Mouse (Mus musculus): ENCODE data around the gene Cntnap2.

Cntnap2 gene

GRCm38 (mm10) chr6:46675621-46676020, 1616.5 kb downstream of the Cntnap2 start:
- no peak for DNase-seq (ENCODE audit: low read depth, low spot score)

GRCm38 (mm10) chr6:46696187-46696586, 1637.0 kb downstream of the Cntnap2 start:
- no peak for DNase-seq (ENCODE audit: low read depth, low spot score)

- DNase-seq (ENCODE audit: low read depth, low spot score), result no peak
Observed at GRCm38 (mm10) chr6:46699343-46699742, 1640.2 kb downstream of the Cntnap2 start.

- DNase-seq (ENCODE audit: low read depth, low spot score), result no peak
Observed at GRCm38 (mm10) chr6:46704293-46705170, 1645.4 kb downstream of the Cntnap2 start.

DNA sequence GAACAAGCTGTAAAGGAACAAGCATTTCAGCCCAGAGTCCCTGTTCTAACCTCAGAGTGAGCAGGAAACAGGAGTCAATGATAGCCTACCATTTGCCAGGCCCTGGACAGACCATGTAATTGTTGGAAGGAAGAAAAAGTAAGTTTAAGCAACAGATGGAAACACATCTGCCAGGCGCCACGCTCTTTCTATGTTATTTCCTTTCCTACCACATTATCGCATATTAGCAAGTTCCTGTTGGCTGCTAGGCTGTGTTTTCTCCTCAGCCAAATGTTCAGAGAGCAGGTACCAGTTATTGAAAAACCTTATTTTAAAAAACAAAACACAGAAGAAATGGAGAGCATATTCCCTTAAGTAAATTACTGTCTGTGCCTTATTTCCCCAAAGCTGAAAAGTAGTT, 1646.8 kb downstream of the Cntnap2 start:
- DNase-seq (ENCODE audit: low read depth, low spot score), result no peak

DNA sequence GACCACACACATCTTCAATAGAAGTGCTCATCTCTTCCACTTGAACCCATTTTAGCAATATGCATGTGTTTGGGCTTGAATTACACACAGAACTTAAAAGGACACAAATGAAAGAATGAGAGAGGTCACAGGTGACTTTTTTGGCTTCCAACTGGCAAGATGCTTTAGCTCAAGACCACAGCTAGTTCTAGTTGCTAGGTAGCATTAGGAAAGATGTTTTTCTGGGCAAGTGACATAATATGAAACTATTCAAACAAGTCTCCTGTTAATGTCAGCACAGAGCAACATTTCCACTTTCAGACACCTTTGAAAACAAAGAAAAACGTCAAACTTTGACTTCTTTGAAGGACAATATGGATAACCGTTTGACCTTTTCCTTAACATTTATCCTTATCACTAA, 1657.4 kb downstream of the Cntnap2 start:
- DNase-seq (ENCODE audit: low read depth, low spot score), result no peak

GRCm38 (mm10) chr6:46733794-46734193, 1674.6 kb downstream of the Cntnap2 start:
- DNase-seq (ENCODE audit: low read depth, low spot score), result no peak

DNA sequence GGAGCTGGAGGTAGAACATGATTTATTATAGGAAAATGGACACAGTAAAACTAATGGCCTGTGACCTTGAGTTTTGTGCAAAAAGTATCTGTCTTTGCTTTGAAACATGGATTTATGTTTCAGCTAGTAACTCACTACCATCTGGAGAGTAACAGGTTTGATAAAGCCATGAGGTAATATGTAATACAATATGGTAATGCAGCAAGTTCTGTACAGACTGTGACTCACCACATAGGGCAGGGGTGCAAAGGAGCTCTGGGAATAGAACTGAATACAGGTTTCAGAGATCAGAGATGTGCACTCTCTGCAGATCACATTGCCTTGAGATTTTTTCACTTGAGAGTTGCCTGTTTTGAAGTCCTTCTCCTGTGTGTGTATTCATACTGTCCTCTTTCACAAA, 1689.3 kb downstream of the Cntnap2 start:
- no peak for DNase-seq (ENCODE audit: low read depth, low spot score)

- no peak for DNase-seq (ENCODE audit: low read depth, low spot score)
Observed at GRCm38 (mm10) chr6:46763481-46763880, 1704.3 kb downstream of the Cntnap2 start.

DNA sequence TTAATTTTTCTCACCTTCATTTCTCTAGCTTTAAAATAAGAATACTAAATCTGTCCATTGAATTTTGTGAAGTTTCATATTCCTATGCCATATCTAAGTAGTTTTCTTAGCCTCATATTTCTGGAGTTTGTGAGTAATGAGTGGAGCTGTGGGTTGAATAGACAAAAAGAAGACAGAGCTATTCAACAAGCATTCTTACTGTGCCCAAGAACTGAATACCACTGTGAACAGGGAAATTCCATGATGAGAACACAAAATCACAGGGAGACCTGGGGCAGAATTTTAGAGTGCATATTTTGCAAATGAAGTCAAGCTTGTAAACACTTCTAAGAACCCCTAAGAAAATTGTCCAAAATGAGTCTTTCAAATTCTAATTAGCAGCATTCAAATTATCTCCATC, 1715.4 kb downstream of the Cntnap2 start:
- DNase-seq (ENCODE audit: low read depth, low spot score), result no peak

GRCm38 (mm10) chr6:46802264-46803110, 1743.3 kb downstream of the Cntnap2 start:
- DNase-seq (ENCODE audit: low read depth, low spot score), result no peak

DNA sequence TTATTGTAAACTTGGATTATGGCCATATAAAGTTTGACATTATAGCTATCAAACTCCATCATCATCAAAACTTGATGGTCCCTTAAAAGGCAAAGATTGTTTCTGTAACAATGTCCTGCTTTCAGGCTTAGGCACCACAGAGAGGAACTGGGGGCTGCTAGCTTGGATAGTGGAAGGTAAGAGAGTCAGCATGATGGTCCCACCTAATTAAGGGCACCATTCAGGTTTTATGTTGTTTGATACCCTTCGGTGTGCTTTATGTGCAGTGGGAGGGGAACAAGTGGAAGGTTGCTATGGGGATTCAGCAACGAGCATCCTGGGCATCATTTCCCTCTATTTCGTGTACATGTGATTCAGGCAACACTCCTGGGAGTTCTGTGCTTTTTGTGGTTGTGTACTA, 1797.5 kb downstream of the Cntnap2 start:
- DNase-seq (ENCODE audit: low read depth, low spot score), result no peak

GRCm38 (mm10) chr6:46861076-46861475, 1801.9 kb downstream of the Cntnap2 start:
- DNase-seq (ENCODE audit: low read depth, low spot score), result no peak

DNA sequence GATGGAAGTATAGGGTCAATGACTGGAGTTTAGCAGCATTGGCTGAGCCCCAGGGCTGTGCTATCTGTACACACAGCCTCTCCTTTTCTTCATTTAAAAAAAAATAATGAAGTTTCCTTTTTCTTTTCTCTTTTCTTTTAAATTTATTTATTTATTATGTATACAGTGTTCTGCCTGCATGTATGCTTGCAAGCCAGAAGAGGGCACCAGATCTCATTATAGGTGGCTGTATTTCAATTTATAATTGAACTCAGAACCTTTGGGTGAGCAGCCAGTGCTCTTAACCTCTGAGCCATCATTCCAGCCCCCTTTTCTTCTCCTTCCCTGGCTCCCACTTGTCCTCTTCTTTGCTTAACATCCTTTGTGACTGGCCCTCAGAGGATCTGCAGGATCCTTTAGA, 1807.2 kb downstream of the Cntnap2 start:
- no peak for DNase-seq (ENCODE audit: low read depth, low spot score)

GRCm38 (mm10) chr6:46886230-46886629, 1827.1 kb downstream of the Cntnap2 start:
- no peak for DNase-seq (ENCODE audit: low read depth, low spot score)

DNA sequence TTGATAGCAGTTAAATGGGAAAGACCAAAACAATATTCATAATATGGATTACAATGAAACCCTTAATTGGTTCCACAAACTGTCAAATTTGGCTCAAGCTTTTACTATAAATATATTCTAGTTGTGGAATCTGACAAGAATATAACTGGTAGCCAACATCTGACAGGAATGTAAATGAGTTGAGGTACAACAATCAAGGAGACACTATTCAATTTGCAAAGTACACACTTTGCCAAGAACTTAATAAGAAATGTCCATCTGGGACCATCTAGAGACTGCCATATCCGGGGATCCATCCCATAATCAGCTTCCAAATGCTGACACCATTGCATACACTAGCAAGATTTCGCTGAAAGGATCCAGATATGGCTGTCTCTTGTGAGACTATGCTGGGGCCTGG, 1850.0 kb downstream of the Cntnap2 start:
- no peak for DNase-seq (ENCODE audit: low read depth, low spot score)

DNA sequence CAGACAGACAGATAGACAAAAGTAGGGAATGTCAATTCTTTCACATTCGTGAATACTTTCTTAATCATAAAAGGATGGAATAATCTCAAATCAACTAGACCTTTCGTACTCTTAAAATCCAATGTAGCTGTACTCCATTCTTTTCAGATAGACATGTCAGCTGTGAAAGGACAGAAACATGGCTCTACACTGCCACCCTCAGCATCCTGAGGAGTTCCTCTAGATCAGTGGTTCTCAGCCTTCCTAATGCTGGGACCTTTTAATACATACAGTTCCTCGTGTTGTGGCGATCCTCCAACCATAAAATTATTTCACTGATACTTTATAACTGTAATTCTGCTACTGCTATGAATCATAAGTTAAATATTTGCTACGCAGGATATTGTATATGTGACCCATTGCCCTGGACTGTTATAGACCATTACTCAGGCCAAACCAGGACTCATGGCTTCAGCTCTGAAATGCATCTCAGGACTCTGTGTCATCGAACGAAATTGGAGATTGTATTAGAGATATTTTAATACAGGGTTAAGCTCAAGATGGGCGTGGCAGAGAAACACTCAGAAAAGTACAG, 1859.6 kb downstream of the Cntnap2 start:
- no peak for DNase-seq (ENCODE audit: low read depth, low spot score)

GRCm38 (mm10) chr6:46919973-46920372, 1860.8 kb downstream of the Cntnap2 start:
- DNase-seq (ENCODE audit: low read depth, low spot score), result no peak

GRCm38 (mm10) chr6:46924709-46925108, 1865.6 kb downstream of the Cntnap2 start:
- DNase-seq (ENCODE audit: low read depth, low spot score), result no peak

DNA sequence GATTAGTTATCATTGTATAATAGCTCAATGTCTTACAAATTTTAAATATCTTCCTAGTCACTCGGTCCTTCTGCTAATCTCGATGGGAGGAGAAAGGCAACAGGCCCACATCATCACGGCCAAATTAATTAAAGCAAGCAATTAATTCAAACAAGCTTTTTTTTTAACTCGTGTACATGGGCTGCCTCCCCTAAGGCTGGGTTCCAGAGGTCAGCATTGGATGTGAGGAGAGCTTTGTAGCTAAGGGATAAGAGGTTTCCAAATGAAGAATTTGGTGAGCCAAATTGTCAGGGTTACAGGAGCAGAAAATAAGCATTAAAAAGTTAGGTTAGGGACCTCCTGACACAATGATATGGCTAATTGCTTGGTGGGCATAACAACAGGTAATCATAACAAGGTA, 1886.5 kb downstream of the Cntnap2 start:
- DNase-seq (ENCODE audit: low read depth, low spot score), result no peak

DNA sequence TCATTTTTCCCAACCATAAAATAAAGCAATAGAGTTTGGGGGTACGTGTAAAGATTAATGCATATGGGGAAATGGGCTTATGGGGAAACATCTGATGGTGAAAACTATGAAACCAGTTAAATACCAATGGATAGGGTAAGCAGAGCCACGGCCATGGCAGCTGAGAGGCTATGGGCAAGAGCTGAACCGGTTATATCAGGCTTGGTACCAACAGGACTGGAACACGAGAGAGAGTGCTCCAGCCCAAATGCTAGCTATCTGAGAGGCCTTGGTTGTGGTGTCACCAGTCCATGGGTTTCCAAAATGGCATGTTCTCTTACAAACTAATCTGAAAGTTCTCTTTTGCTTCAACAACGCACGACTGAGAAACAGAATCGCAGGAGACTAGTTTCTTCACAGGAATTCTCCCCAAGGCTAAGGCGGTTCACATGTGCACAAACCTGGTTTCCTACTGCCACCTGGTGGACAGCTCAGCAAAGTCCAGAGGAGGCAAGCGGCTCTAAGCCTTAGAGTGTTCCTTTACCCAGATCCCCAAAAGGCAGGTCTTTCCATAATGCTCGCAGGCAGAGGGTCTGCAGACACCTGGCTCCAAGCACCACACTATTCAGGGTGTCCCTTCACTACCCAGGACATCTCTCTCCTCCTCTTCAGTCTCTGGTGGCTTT, 1902.0 kb downstream of the Cntnap2 start:
- DNase-seq (ENCODE audit: low read depth, low spot score), result peak; percentile 81

- DNase-seq (ENCODE audit: low read depth, low spot score), result no peak
Observed at GRCm38 (mm10) chr6:46963261-46963660, 1904.1 kb downstream of the Cntnap2 start.

Data from 3T3-L1 (cell line).